Mouse (Mus musculus): Measurements from ENCODE around the gene E130116L18Rik.
"Not testable (repeated sequence)": the region's sequence is repeated elsewhere in the genome, so short reads cannot be mapped to it uniquely, and the experiment has no call there.

DNA sequence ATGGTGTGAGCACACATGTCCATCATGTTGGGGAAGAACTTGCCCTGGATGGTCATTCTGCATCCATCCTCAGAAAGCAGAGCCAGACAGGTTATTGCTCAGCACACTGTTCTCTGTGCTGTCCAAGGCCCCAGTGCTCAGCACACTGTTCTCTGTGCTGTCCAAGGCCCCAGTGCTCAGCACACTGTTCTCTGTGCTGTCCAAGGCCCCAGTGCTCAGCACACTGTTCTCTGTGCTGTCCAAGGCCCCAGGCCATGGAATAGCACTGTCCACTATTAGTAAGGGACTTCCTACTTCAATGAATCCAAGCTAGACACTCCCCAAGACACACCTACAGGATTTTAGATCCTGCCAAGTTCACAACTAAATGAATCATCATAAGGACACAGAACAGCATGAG lies 9.7 kb downstream of the E130116L18Rik start:
- TF ChIP-seq HCFC1 (IDR thresholded peaks at IDR 0.05; ENCODE audit: borderline replicate concordance, insufficient read depth, low read length); ZC3H11A (IDR thresholded peaks at IDR 0.05; ENCODE audit: borderline replicate concordance, low read depth, low read length); ZNF384 (IDR thresholded peaks at IDR 0.05; ENCODE audit: low read depth, low read length); CHD2 (IDR thresholded peaks at IDR 0.05; ENCODE audit: low read depth, low read length); MAFK (IDR thresholded peaks at IDR 0.05; ENCODE audit: insufficient read depth, low read depth, low read length): not testable (repeated sequence)
